Mouse (Mus musculus) urinary bladder, adult 18-20 months (tissue): ENCODE data around the gene Iba57.

Source experiments
- DNase-seq, 2 experiments: peaks; one replicate each; pipeline ENCODE4 v3.0.0; 2022; ENCODE audit warnings: low spot score in 2 of 2, mixed read lengths in 2 of 2

Iba57 gene

GRCm38 (mm10) chr11:59134373-59134997, 29.1 kb downstream of the Iba57 start:
- peak; percentile 39 to 57 for DNase-seq

- no peak for DNase-seq
Observed at GRCm38 (mm10) chr11:59132065-59132464, 31.5 kb downstream of the Iba57 start.

GRCm38 (mm10) chr11:59131348-59131919, 32.1 kb downstream of the Iba57 start:
- no peak for DNase-seq

- no peak for DNase-seq
Observed at GRCm38 (mm10) chr11:59130782-59131181, 32.8 kb downstream of the Iba57 start.

- no peak for DNase-seq
Observed at GRCm38 (mm10) chr11:59105945-59106344, 57.6 kb downstream of the Iba57 start.
